In the genomic region with DNA sequence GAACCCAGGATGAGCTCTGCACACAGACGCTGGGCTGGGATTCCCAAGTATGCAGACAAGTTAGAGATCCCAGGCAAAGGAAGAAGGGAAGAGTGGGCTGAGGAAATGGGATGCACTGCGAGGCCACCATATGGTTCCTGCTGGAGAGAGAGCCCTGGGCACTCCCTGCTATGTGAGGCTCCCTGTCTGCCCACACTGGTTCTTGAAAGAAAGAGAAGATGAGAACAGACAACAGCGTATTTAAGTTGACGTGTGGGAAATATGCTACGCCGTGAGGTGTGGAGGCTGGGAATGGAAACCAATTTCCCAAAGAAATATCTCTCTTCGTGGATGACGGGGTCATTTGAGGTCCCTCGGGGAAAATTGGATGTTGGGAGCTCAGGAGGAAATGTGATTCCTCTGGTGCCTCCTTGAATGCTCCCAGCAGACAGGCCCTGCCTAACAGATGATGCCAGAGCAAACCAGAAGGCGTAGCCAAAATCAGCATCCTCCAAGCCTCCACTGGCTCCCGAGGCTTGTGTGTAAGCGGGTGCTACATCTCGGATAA, we compare ENCODE assay signal across 19 mouse cellular contexts. TPM values are rescaled to one million over a fixed set of nuclear protein-coding genes. Genes with fewer than 3 reads are reported as not detected.
DNase-seq lines count a peak whose midpoint lies in the region; ATAC-seq and TF ChIP-seq lines count a peak whose summit lies in the region.
"Had no signal": no experiment of that assay in that cellular context is flagged by ENCODE, and none has a peak within 500 bp of the region (broad histone marks: within the 10 kb centered on the region; RNA-seq: fewer than 3 reads in every experiment).

No protein-coding gene starts in this region.

- no peaks in the 10 kb centered on the region for H3K27me3 ChIP-seq in forebrain, postnatal 0 days (ENCODE audit: insufficient read depth, low read length)
- H3K27me3 ChIP-seq in forebrain, embryonic 11.5 days (ENCODE audit: control insufficient read depth, insufficient read depth, low read length), result no peaks in the 10 kb centered on the region
- H3K27me3 ChIP-seq: heart, embryonic 15.5 days; hindbrain, embryonic 12.5 days; liver, embryonic 15.5 days; midbrain, embryonic 12.5 days had no signal

- no peak overlapping the region for H3K9ac ChIP-seq in forebrain, postnatal 0 days
- no peak overlapping the region for H3K9ac ChIP-seq in forebrain, embryonic 11.5 days (ENCODE audit: low read length)
- H3K9ac ChIP-seq: heart, embryonic 15.5 days; hindbrain, embryonic 12.5 days; limb, embryonic 12.5 days; liver, embryonic 15.5 days; midbrain, embryonic 12.5 days had no signal

- H3K36me3 ChIP-seq in forebrain, postnatal 0 days (ENCODE audit: insufficient read depth), result no peaks in the 10 kb centered on the region
- no peaks in the 10 kb centered on the region for H3K36me3 ChIP-seq in forebrain, embryonic 11.5 days (ENCODE audit: control insufficient read depth, insufficient read depth, low read length)
- H3K36me3 ChIP-seq: heart, embryonic 15.5 days; hindbrain, embryonic 12.5 days; limb, embryonic 12.5 days; liver, embryonic 15.5 days; midbrain, embryonic 12.5 days had no signal

- 72% methylated on average over 13 of the region's 13 CpGs for WGBS in forebrain, postnatal 0 days
- 90% methylated on average over 13 of the region's 13 CpGs for WGBS in forebrain, embryonic 11.5 days
- WGBS in olfactory bulb, adult 2 months, result 51% methylated on average over 13 of the region's 13 CpGs

- H3K4me1 ChIP-seq in forebrain, postnatal 0 days (ENCODE audit: insufficient read depth), result no peaks in the 10 kb centered on the region
- no peaks in the 10 kb centered on the region for H3K4me1 ChIP-seq in forebrain, embryonic 11.5 days (replicated peaks; ENCODE audit: control insufficient read depth, insufficient read depth, low read length)
- peaks cover 7% of the 10 kb centered on the region for H3K4me1 ChIP-seq in olfactory bulb, adult 2 months (ENCODE audit: control insufficient read depth, insufficient read depth, low read length)
- H3K4me1 ChIP-seq: heart, embryonic 15.5 days; limb, embryonic 12.5 days; liver, embryonic 15.5 days had no signal

- no peak for TF ChIP-seq CTCF in forebrain, postnatal 0 days (IDR thresholded peaks at IDR 0.05; ENCODE audit: low read depth)
- TF ChIP-seq CTCF in olfactory bulb, adult 2 months (IDR thresholded peaks at IDR 0.05; ENCODE audit: insufficient read depth, low read depth, low read length), result no peak

- peak; percentile 80 for ATAC-seq in forebrain, postnatal 0 days
- ATAC-seq in forebrain, embryonic 11.5 days (replicated peaks; ENCODE audit: low FRiP score), result no peak
- ATAC-seq: intestine, postnatal 0 days had no signal

- no peak overlapping the region for H3K4me2 ChIP-seq in forebrain, postnatal 0 days (ENCODE audit: low read depth)
- H3K4me2 ChIP-seq in forebrain, embryonic 11.5 days (ENCODE audit: low read depth, low read length, severe bottlenecking), result no peak overlapping the region
- H3K4me2 ChIP-seq: heart, embryonic 15.5 days; hindbrain, embryonic 12.5 days; limb, embryonic 12.5 days; liver, embryonic 15.5 days; midbrain, embryonic 12.5 days had no signal

- H3K27ac ChIP-seq in forebrain, postnatal 0 days (ENCODE audit: low read depth, low read length), result 0 out of 2 replicates have a peak overlapping the region, but pooled peaks have one; percentile 4
- no peak overlapping the region for H3K27ac ChIP-seq in forebrain, embryonic 11.5 days (ENCODE audit: low read depth, low read length)
- H3K27ac ChIP-seq in olfactory bulb, adult 2 months (ENCODE audit: insufficient read depth, low read depth, low read length), result peak overlapping the region; percentile 42; the same call in 1 of the 2 replicates
- H3K27ac ChIP-seq: heart, embryonic 15.5 days; hindbrain, embryonic 12.5 days; limb, embryonic 12.5 days; liver, embryonic 15.5 days; midbrain, embryonic 12.5 days had no signal

- no peaks in the 10 kb centered on the region for H3K9me3 ChIP-seq in forebrain, postnatal 0 days (ENCODE audit: low read length)
- H3K9me3 ChIP-seq in forebrain, embryonic 11.5 days (ENCODE audit: control insufficient read depth, low read length), result no peaks in the 10 kb centered on the region
- H3K9me3 ChIP-seq: heart, embryonic 15.5 days; hindbrain, embryonic 12.5 days; limb, embryonic 12.5 days; liver, embryonic 15.5 days; midbrain, embryonic 12.5 days had no signal

- H3K4me3 ChIP-seq in forebrain, postnatal 0 days (ENCODE audit: low read depth, low read length), result no peak overlapping the region
- no peak overlapping the region for H3K4me3 ChIP-seq in forebrain, embryonic 11.5 days (ENCODE audit: low read depth, low read length)
- no peak overlapping the region for H3K4me3 ChIP-seq in olfactory bulb, adult 2 months (ENCODE audit: insufficient read depth, low read depth, low read length)
- H3K4me3 ChIP-seq: heart, embryonic 15.5 days; hindbrain, embryonic 12.5 days; limb, embryonic 12.5 days; liver, embryonic 15.5 days; midbrain, embryonic 12.5 days had no signal

- no peak for TF ChIP-seq POLR2A in olfactory bulb, adult 2 months (IDR thresholded peaks at IDR 0.05; ENCODE audit: insufficient read depth, low read depth, low read length)

- DNase-seq in forebrain, postnatal 0 days, result peak; percentile 61
- no peak for DNase-seq in forebrain, embryonic 11.5 days (ENCODE audit: low spot score)
- DNase-seq in retina, postnatal 1 day, result peak; percentile 10
- no peak for DNase-seq in retina, embryonic 14.5 days (ENCODE audit: low spot score)
- DNase-seq in embryo, embryonic 11 days, result no peak
- DNase-seq in yolk sac, embryonic 10.5 days (ENCODE audit: low spot score), result no peak
- DNase-seq in gastrocnemius, adult 18-20 months (ENCODE audit: low spot score), result no peak
- DNase-seq: adrenal gland, adult 2 months; cerebellum, adult 9-10 months; kidney, postnatal 14 days; lung, postnatal 4 days; thymus, postnatal 36 days had no signal

RNA-seq across cellular contexts. Expression of a gene that starts 58.1 kb away (rescaled TPM):
- total RNA-seq in forebrain, postnatal 0 days (2014; rRNA removed), result 55.9 and 58.7 TPM in 2 replicates
- polyA plus RNA-seq in forebrain, postnatal 0 days (2015; fragmentation: Nextera tagmentation; extraction: Ambion mirVana), result 12.1 and 13.0 TPM in 2 replicates
- 1.3 and 1.8 TPM in 2 replicates for polyA plus RNA-seq in forebrain, embryonic 11.5 days (2014; fragmentation: Nextera tagmentation; extraction: Ambion mirVana)
- polyA plus RNA-seq in olfactory bulb, adult 2 months (2012; ENCODE audit: insufficient read depth, insufficient read length, low replicate concordance, missing spikeins), result not detected in 2 replicates
- total RNA-seq in gastrocnemius, adult 18-20 months (2021), result under 1 TPM; 0.41 to 0.74 TPM

Comparison
In these comparisons a context has a peak if more than half of its experiments do, and no peak if none do; other contexts are left out.
1. DNase-seq: peak in forebrain, postnatal 0 days (single experiment) and retina, postnatal 1 day (single experiment); none in forebrain, embryonic 11.5 days (single experiment), retina, embryonic 14.5 days (single experiment), embryo, embryonic 11 days (single experiment), yolk sac, embryonic 10.5 days (single experiment) and gastrocnemius, adult 18-20 months (single experiment).